Mouse (Mus musculus): Measurements from ENCODE around the gene U2af2. TPM values are rescaled to one million over a fixed set of nuclear protein-coding genes. Genes with fewer than 3 reads are reported as not detected.

The U2af2 gene
- total RNA-seq, 2 experiments from 2014 or later = 70.2 to 94.0 TPM

DNA sequence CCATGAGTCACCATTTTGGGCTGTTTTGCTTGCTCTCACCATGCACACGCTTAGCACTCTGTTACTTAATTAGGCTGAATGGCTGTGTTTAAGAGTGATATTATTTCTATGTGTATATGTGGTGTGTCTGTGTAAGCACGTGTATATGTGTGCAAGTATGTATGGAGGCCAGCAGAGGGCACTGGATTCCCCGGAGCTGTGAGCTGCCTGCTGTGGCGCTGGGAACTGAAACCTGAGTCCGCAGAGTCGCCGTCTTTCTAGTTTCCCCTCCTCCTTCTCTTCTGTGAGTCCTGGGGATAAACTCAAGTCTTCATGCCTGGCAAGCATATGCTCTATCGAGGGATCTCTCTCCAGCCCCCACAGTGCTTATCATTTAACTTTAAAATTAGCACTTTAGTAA lies 47.4 kb downstream of the U2af2 start:
- no peak for DNase-seq

DNA sequence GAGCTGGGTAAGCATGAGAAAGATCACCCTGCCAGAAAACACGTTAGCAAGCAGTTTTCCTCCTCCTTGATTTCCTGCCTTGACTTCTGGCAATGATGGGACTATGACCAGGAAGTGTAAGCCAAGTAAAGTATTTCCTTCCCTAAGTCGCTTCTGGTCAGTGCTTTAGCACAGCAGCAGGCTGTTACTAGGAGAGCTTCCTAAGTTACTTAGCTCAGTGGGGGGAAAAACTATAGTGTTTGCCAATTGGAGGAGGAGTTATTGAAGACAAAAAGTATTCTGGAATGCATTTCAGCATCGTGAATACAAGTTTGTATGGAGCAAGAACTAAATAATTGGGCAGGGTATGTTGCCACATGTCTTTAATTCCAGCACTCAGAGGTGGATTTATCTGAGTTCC lies 50.8 kb downstream of the U2af2 start:
- no peak for DNase-seq

DNA sequence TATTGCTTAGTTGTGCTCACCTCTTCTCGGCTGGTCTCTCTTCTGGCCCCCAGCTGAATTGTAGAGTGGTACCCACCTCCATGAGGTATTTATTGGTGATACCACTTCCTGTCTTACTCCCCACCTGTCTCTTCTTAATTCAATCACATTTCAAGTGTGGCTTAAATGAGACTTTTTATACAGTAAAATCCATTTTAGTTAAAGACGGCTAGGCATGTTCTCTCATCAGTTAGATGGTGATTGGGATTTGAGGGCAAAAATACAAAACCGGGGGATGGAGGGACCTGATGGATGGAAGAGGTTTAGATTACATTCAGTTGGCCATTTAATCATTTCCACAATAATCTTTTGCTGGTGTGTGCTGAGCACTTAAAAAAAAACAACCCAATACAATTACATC lies 54.9 kb downstream of the U2af2 start, which contains the start of gene Rfpl4:
Gene Rfpl4, minus strand, starts transcription at position 101 of the 400 bp plus-strand sequence.
- DNase-seq = no peak

DNA sequence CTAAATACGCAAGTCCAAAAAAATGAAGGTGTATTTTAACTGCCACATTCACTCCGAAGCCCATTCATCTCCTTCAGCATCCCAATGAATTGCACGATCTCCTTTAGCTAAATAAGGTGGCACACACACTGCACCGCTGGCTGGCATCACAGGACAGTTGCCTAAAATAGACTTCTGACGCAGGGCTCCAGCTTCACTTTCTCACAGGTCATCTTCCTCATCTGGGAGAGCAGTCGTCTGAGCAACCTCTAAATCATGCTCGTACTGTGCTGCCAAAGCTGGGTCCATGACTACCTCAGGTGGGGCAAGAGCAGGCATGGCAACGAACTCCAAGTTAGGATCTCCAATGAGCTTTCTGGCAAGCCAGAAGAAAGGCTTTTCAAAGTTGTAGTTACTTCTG lies 63.1 kb downstream of the U2af2 start:
- DNase-seq = no peak

DNA sequence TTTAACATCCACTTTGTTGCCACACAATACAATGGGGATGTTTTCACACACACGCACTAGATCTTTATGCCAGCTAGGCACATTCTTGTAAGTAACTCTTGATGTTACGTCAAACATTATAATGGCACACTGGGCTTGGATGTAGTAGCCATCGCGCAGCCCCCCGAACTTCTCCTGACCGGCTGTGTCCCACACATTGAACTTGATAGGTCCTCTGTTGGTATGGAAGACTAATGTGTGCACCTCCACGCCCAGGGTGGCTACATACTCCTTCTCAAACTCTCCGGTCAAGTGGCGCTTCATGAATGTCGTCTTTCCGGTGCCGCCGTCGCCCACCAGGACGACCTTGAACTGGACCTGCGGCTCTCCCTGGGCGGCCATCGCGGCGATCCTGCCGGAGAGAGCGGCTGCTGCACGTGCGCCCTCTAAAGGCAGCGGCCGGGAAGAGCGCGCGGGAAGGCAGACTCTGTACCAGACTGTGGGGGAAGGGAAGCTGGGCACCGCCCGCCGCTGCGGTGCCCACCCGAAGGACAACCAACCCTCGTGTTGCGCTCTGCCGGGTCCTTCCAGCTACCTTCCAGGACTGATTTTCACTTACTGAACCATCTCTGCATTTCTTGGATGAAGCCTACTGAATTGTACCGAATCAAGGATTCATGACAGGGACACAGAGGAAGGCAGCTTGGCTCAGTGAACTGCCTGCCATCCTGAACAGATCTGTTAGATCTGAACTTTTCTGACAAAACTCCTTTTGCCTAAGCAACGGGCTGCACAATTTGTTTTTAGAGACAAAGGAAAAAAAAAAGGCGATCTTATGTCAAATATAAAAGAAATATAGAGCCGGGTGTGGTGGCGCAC lies 63.8 kb downstream of the U2af2 start, which contains the start of gene Rasl2-9:
Gene Rasl2-9, minus strand, starts transcription at position 402 of the 858 bp plus-strand sequence.
- DNase-seq = peak; percentile 78

Small RNAs within 50 kb of the gene (microRNA-seq; reads per million reads assigned to microRNA genes)
- gene Gm26217 = 0 reads per million in 2 experiments

Other genes starting within 250 kb of the U2af2 start
- 100 to 1,000 TPM in 1 of 2 experiments, 10 to 100 TPM in 1; 91.1 to 107 TPM for gene Ube2s, start 249.6 kb upstream of the U2af2 start, total RNA-seq (2021)
- gene Shisa7, start 217.4 kb upstream of the U2af2 start, total RNA-seq (2021) = under 1 TPM; 0.12 to 0.18 TPM
- 1 to 10 TPM; 1.9 to 4.3 TPM for gene Isoc2b, start 191.9 kb upstream of the U2af2 start, total RNA-seq (2021)
- 10 to 100 TPM; 13.3 to 14.3 TPM for gene Isoc2a, start 185.0 kb upstream of the U2af2 start, total RNA-seq (2021)
- under 1 TPM in 1 of 2 experiments, not detected in 1; 0.19 TPM for gene Gm36210, start 155.6 kb upstream of the U2af2 start, total RNA-seq (2021)
- gene Zfp628, start 146.9 kb upstream of the U2af2 start, total RNA-seq (2021) = 10 to 100 TPM in 1 of 2 experiments, 1 to 10 TPM in 1; 9.9 to 10.5 TPM
- 1 to 10 TPM; 1.9 to 4.4 TPM for gene Nat14, start 140.1 kb upstream of the U2af2 start, total RNA-seq (2021)
- gene Ssc5d, start 136.4 kb upstream of the U2af2 start, total RNA-seq (2021) = 10 to 100 TPM; 43.3 to 55.0 TPM
- 10 to 100 TPM; 31.0 to 46.5 TPM for gene Sbk2, start 97.7 kb upstream of the U2af2 start, total RNA-seq (2021)
- gene Sbk3, start 91.0 kb upstream of the U2af2 start, total RNA-seq (2021) = under 1 TPM in 1 of 2 experiments, not detected in 1; 0.28 TPM
- gene Zfp579, start 66.0 kb upstream of the U2af2 start, total RNA-seq (2021) = 10 to 100 TPM; 15.2 to 18.2 TPM
- 1 to 10 TPM; 6.9 to 8.0 TPM for gene Zfp524, start 47.7 kb upstream of the U2af2 start, total RNA-seq (2021)
- 10 to 100 TPM; 16.4 to 20.0 TPM for gene Fiz1, start 47.4 kb upstream of the U2af2 start, total RNA-seq (2021)
- gene Gm44973, start 46.6 kb upstream of the U2af2 start, total RNA-seq (2021) = not detected
- gene Zfp865, start 41.8 kb upstream of the U2af2 start, total RNA-seq (2021) = 10 to 100 TPM; 16.8 to 21.0 TPM
- 1 to 10 TPM in 1 of 2 experiments, under 1 TPM in 1; 0.35 to 1.4 TPM for gene Ccdc106, start 41.6 kb upstream of the U2af2 start, total RNA-seq (2021)
- under 1 TPM in 1 of 2 experiments, not detected in 1; 0.49 TPM for gene 4632433K11Rik, start 28.0 kb upstream of the U2af2 start, total RNA-seq (2021)
- gene Zfp784, start 23.7 kb upstream of the U2af2 start, total RNA-seq (2021) = 1 to 10 TPM; 4.9 to 6.0 TPM
- gene Zfp580, start 10.6 kb upstream of the U2af2 start, total RNA-seq (2021) = 1 to 10 TPM; 7.3 to 10.0 TPM
- gene Epn1, start 18.1 kb downstream of the U2af2 start, total RNA-seq (2021) = 100 to 1,000 TPM in 1 of 2 experiments, 10 to 100 TPM in 1; 96.7 to 110 TPM
- not detected for gene Rfpl4, start 54.8 kb downstream of the U2af2 start, total RNA-seq (2021)
- gene Rasl2-9, start 63.8 kb downstream of the U2af2 start, total RNA-seq (2021) = 1 to 10 TPM; 2.4 to 2.6 TPM
- gene Vmn1r55, start 87.5 kb downstream of the U2af2 start, total RNA-seq (2021) = not detected
- not detected for gene Vmn1r56, start 134.6 kb downstream of the U2af2 start, total RNA-seq (2021)
- not detected for gene Vmn1r57, start 156.3 kb downstream of the U2af2 start, total RNA-seq (2021)